Mouse (Mus musculus) cerebellum, adult 18-20 months (tissue): ENCODE measurements around the gene Gm10320.

Source experiments
- DNase-seq, 2 experiments: peaks; one replicate each; pipeline ENCODE4 v3.0.0; 2021

Gm10320 gene

DNA sequence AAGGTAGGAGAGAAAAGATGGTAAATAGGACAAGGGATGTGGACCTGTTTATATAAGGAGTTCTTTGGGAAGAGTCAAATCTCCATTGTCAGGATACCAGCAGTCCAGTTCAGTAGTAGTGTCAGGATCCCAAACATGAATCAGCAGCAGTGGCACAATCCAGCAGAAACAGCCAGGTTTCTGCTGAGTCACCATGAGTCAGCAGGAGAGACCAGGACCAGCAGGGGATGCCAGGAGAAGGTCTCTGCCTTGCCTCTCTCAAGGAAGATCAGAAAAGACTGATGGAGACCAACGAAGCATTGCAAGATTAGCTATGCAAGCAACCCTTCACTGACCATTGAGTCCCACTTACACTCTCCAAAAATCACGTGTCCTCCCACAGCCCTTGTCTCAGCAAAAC is 35.4 kb downstream of the Gm10320 start:
- DNase-seq = no peak

DNA sequence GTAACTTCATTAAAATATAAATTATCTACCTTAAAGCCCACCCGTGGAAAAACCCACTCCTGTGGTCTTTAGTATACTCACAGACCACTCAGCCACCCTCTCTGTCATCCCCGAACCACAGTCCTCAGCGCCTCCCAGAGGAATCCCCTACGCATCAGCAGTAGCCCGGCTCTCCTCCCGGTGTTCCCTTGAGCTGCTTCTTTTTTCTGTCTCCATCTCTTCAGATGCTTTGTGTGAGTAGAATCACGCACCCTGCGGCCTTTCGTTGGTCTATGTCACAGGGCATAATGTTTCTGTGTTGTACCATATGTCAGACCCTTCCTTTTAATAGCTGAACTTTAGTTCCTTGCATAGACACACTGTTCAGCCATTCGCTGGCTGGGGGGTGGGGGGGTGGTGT is 36.2 kb downstream of the Gm10320 start:
- no peak for DNase-seq

DNA sequence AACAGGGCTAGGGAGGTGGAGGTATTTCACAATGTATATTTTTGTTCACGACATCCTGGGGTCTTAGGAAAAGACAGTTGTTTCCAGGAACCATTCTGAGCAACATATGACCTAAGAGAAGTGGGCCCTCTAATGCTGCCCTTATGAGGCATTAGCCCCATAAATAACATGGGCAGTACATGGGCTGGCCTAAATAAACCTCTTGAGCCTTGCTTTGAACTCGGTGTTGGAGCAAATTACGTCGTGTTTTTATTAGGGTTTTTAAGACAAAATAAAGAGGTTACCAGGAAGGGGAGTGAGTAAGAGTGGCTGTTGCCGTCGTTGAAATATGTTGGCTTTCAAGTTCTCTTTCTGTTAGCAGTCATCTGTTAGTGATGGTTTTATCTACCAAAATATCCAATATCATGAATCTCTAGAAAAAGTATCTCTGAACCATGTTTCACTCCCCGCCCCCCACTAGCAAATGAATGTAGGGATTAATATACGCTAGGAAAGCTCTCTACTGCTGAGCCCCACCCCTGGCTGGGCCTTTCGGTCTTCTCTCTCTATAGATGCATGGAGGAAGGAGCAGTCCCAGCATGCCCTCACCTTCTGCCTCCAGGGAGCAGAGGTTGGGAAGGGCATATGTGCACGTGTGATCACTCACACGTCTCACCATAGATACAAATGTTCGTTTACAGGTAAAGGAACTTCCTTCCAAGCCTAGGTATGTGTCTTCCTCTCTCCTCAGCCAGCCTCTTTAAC is 37.4 kb downstream of the Gm10320 start:
- DNase-seq = no peak

DNA sequence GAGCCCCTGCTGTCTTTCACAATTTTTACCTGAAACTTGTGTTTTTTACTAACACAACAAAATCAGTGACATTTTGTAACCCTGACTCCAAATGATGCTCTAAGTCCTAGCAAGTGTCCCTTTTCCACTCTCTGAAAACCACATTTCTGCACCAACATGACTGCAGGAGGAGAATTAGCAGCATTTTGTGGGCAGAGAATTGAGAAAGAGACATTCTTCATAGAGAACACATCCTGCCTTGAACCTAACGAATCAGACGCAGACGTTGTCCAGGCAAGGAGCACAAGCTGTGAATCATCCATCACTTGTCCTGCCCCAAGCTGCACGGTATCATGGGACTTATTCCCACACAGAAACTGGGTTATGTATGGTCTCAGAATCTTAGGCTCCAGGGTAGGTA is 38.7 kb downstream of the Gm10320 start:
- DNase-seq = no peak

DNA sequence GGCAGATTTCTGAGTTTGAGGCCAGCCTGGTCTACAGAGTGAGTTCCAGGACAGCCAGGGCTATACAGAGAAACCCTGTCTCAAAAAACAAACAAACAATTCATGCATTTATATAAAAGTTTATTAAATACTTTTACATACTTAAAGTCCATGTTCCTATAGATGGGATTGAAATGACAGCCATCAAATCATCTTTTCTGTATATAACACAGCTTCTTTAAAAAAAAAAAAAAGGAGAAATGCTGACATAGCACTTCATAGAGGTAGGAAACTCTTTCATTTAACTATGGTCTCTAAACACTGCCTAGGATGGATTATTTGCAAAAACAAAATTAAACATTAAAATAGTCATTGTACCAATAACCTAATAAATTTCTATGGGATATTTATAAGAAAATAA is 43.1 kb downstream of the Gm10320 start:
- no peak for DNase-seq

DNA sequence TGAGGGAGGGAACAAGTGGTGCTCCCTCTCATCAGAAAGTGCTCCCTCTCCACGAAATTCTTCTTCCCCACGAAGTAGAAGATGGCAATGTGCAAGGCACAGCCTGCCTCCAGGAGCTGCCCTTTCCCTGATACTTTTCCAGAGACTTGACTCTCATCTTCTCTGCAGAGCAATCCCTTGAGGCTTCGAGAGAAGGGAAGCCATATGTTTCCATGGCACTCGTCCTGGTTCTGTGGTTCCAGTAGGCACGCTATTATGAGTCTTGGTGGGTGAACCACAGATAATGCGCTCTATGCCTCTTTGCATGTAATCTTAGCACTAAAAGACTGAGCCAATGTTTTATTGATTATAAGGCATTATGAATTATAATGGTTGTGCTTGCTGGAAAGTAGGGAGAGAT is 44.1 kb downstream of the Gm10320 start:
- DNase-seq = no peak

DNA sequence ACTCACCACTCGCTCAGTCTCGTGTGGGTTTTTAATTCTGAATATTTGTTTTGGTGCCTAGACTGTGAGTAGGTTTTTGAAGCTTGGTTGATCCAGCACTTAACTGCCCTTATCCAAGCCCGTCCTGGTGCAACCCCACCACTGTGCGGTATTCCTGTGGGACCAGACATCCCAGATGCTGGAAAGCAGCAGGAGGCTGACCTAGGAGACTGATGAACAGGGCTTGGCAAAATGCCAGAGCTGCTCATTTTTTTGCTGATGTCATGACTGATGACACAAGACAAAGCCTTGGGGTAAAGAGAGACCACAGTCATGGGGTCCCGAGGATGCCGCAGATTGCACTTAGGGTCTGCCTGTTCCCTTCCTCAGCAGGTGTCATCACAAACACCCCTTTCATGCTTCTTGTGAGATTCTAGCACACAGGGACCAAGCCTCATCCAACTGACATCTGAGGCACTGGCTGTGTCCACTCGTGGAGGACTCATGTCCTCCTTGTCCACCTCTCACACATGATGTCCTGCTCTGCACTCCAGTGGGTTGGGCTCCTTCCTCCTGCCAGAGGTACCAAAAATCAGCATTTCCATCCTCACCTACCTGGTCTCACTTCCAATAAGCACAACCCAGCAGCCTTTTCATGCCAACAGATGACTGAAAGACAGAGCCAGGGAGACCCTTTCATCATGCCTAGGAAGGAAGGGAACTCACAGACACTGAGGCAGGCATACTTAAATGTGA is 46.2 kb downstream of the Gm10320 start:
- no peak for DNase-seq

DNA sequence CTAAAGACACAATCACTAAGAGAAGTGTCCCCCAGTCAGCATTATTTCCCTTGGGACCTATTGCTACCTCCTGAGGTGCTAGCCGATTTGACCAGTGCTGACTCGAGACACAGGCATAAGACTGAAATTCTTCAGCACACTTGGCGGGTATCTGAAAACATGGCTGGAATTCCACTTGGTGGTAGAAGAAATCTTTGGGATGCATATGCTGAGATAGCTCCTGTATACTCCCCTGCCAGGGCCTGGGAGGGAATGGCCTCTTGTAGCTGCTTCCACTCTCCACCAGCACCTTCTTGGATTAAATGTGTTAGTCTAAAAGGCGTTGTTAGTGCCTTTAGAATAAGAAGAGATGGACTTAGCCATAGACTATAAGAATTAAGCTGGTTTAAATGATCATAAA is 50.8 kb downstream of the Gm10320 start:
- DNase-seq = no peak

DNA sequence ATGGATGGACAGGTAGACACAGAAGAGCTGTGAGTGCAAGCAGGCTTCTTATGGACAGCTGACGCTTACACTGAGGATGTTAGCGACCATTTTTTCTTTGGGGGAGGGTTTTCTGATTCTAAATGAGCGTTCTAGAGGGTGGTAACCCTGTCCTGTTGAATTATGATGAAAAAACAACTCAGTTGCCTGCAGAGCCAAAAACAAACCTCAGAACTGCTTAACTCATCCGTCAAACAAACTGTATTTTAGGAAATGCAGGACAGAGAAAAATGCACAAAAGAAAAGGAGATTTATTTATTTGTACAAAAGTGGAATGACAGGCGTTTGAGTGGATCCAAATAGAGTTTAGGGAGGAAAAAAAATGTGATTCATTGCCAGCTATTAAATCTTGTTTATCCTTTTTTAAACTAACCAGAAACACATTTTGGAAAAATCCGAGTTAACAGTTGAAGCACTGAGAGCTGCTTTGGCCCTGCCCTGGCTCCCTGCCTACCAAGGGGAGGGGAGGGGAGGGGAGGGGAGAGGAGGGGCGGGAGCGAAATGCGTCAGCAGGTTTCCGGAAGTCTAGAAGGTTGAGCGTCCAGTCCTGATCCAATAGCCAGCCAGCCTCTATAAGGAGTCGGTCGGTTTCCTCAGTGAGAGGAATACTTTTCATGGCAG is 51.4 kb downstream of the Gm10320 start:
- no peak for DNase-seq
